Mouse (Mus musculus): ENCODE measurements at regions not wholly inside any gene's neighbourhood (a gene's known extent, or its start where the extent isn't known, plus 50 kb on each side); places are given as distances from the start of the nearest gene placed in this dataset.

DNA sequence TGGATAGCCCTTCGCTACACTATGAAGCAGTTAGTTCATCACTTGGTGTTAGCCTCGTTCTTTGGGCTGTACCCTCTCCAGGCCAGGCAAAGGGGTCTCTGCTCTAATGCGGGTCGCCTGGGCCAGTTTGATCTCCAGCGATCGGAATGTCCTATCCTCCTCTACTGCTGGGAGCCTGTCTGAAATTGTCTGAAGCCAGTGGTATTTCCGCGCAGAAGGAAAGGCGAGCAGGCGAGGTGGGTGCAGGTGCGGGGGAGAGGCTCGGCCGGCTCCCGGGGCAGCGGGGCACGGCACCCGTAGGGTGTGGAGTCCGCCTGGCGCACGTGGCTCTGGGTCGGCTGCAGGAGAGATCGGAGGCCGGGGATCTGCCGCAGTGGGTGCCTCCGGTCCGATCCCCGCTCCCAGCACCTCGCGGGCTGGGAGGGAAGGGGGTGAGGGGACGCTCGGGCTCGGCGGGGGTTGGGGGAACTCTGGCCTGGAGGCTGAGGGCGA is 111.8 kb upstream of the Six2 start:
- no peak for TF ChIP-seq CTCF (IDR thresholded peaks at IDR 0.05; ENCODE audit: low read depth, low read length)
- TF ChIP-seq POLR2A (IDR thresholded peaks at IDR 0.05; ENCODE audit: extremely low read depth, insufficient read depth, low read length) = no peak

Data from liver, adult 2 months (tissue).